ENCODE assay signal across 18 mouse cellular contexts in genomic region chr2:148878641-148879130, GRCm38 (mm10). TPM values are rescaled to one million over a fixed set of nuclear protein-coding genes. Genes with fewer than 3 reads are reported as not detected.
DNase-seq lines count a peak whose midpoint lies in the region; ATAC-seq and TF ChIP-seq lines count a peak whose summit lies in the region.
"Had no signal": no experiment of that assay in that cellular context is flagged by ENCODE, and none has a peak within 500 bp of the region (broad histone marks: within the 10 kb centered on the region; RNA-seq: fewer than 3 reads in every experiment).

No protein-coding gene starts in this region.

- no peaks in the 10 kb centered on the region for H3K9me3 ChIP-seq in heart, embryonic 11.5 days (replicated peaks; ENCODE audit: control insufficient read depth, low read length)
- H3K9me3 ChIP-seq: embryonic facial prominence, embryonic 13.5 days; forebrain, embryonic 12.5 days; intestine, embryonic 15.5 days; limb, embryonic 13.5 days; megakaryocyte, embryonic 14.5 days had no signal

- no peak overlapping the region for H3K9ac ChIP-seq in heart, embryonic 11.5 days (ENCODE audit: low read depth, low read length)
- H3K9ac ChIP-seq: embryonic facial prominence, embryonic 13.5 days; forebrain, embryonic 12.5 days; intestine, embryonic 15.5 days; limb, embryonic 13.5 days had no signal

- 0% methylated on average over 2 of the region's 2 CpGs for WGBS in heart, embryonic 11.5 days (ENCODE audit: insufficient replicate concordance)

- no peaks in the 10 kb centered on the region for H3K36me3 ChIP-seq in testis, adult 2 months (ENCODE audit: control insufficient read depth, insufficient read depth, low read length)
- no peaks in the 10 kb centered on the region for H3K36me3 ChIP-seq in heart, embryonic 11.5 days (ENCODE audit: control insufficient read depth, insufficient read depth, low read length)
- H3K36me3 ChIP-seq: embryonic facial prominence, embryonic 13.5 days; forebrain, embryonic 12.5 days; intestine, embryonic 15.5 days; limb, embryonic 13.5 days had no signal

- no peak overlapping the region for H3K4me3 ChIP-seq in testis, adult 2 months (ENCODE audit: control insufficient read depth, low read depth, low read length)
- no peak overlapping the region for H3K4me3 ChIP-seq in heart, embryonic 11.5 days (ENCODE audit: low read depth, low read length)
- H3K4me3 ChIP-seq: embryonic facial prominence, embryonic 13.5 days; forebrain, embryonic 12.5 days; intestine, embryonic 15.5 days; limb, embryonic 13.5 days; megakaryocyte, embryonic 14.5 days had no signal

- peak overlapping the region; percentile 61 for H3K27ac ChIP-seq in testis, adult 2 months (ENCODE audit: control insufficient read depth, insufficient read depth, low read depth, low read length)
- H3K27ac ChIP-seq in heart, embryonic 11.5 days (ENCODE audit: low read depth, low read length), result peak overlapping the region; percentile 55
- H3K27ac ChIP-seq: embryonic facial prominence, embryonic 13.5 days; forebrain, embryonic 12.5 days; intestine, embryonic 15.5 days; limb, embryonic 13.5 days had no signal

- no peaks in the 10 kb centered on the region for H3K27me3 ChIP-seq in testis, adult 2 months (ENCODE audit: control insufficient read depth, insufficient read depth, low read length)
- no peaks in the 10 kb centered on the region for H3K27me3 ChIP-seq in heart, embryonic 11.5 days (ENCODE audit: control insufficient read depth, insufficient read depth, low read length)
- H3K27me3 ChIP-seq: embryonic facial prominence, embryonic 13.5 days; forebrain, embryonic 12.5 days; intestine, embryonic 15.5 days; limb, embryonic 13.5 days; megakaryocyte, embryonic 14.5 days had no signal

- no peak for TF ChIP-seq CTCF in testis, adult 2 months (IDR thresholded peaks at IDR 0.05; ENCODE audit: control insufficient read depth, insufficient read depth, insufficient replicate concordance, low read depth, low read length)

- no peak overlapping the region for H3K4me2 ChIP-seq in heart, embryonic 11.5 days
- H3K4me2 ChIP-seq: embryonic facial prominence, embryonic 13.5 days; forebrain, embryonic 12.5 days; intestine, embryonic 15.5 days; limb, embryonic 13.5 days had no signal

- TF ChIP-seq POLR2A in testis, adult 2 months (IDR thresholded peaks at IDR 0.05; ENCODE audit: control insufficient read depth, low read depth, low read length), result no peak

- ATAC-seq in heart, embryonic 11.5 days (replicated peaks; ENCODE audit: insufficient number of reproducible peaks, low FRiP score, low TSS enrichment), result no peak
- ATAC-seq: intestine, embryonic 15.5 days had no signal

- peaks cover 7% of the 10 kb centered on the region for H3K4me1 ChIP-seq in testis, adult 2 months (ENCODE audit: control insufficient read depth, insufficient read depth, low read length)
- peaks cover 41% of the 10 kb centered on the region for H3K4me1 ChIP-seq in heart, embryonic 11.5 days (ENCODE audit: control insufficient read depth, insufficient read depth, low read length)

- DNase-seq in heart, adult 9 months (ENCODE audit: low spot score in 2 of 2), result peak; percentile 37 to 45
- DNase-seq in heart, adult 8-10 months (ENCODE audit: low spot score), result no peak
- no peak for DNase-seq in testis, postnatal 10 days (ENCODE audit: low spot score)
- no peak for DNase-seq in B cell, adult 2 months
- no peak for DNase-seq in urinary bladder, postnatal 25 days (ENCODE audit: low spot score)
- DNase-seq: cerebellum, postnatal 14 days; thymus, adult 2 months had no signal

RNA-seq across cellular contexts. Expression of gene Cst3, which starts 3.2 kb away (rescaled TPM):
- total RNA-seq in heart, adult 8-10 months (2022), result 1,000 to 10,000 TPM in 1 of 4 experiments, 100 to 1,000 TPM in 3; 949 to 1,042 (median 983) TPM
- polyA plus RNA-seq in testis, adult 2 months (2012; rRNA removed), result 442 and 443 TPM in 2 replicates
- polyA plus RNA-seq in heart, embryonic 11.5 days (2014; fragmentation: Nextera tagmentation; extraction: Ambion mirVana), result 812 and 876 TPM in 2 replicates

RNA-seq across cellular contexts. Expression of gene 9230104L09Rik, which starts 13.8 kb away (rescaled TPM):
- total RNA-seq in heart, adult 8-10 months (2022), result 1 to 10 TPM in 2 of 4 experiments, under 1 TPM in 2; 0.63 to 1.4 (median 0.89) TPM
- 21.7 and 25.8 TPM in 2 replicates for polyA plus RNA-seq in testis, adult 2 months (2012; rRNA removed)
- polyA plus RNA-seq in heart, embryonic 11.5 days (2014; fragmentation: Nextera tagmentation; extraction: Ambion mirVana), result not detected in 2 replicates
- total RNA-seq: hematopoietic stem cell, adult 5-6 weeks; monocyte, adult 5-6 weeks; neutrophil, adult 5-6 weeks had no signal
- polyA plus RNA-seq: embryonic facial prominence, embryonic 13.5 days; forebrain, embryonic 12.5 days; intestine, embryonic 15.5 days; limb, embryonic 13.5 days had no signal

RNA-seq across cellular contexts. Expression of gene Cst9, which starts 43.7 kb away (rescaled TPM):
- total RNA-seq in heart, adult 8-10 months (2022), result 1 to 10 TPM in 1 of 4 experiments, under 1 TPM in 3; 0.54 to 1.1 (median 0.83) TPM
- 176 and 342 TPM in 2 replicates for polyA plus RNA-seq in testis, adult 2 months (2012; rRNA removed)
- polyA plus RNA-seq in heart, embryonic 11.5 days (2014; fragmentation: Nextera tagmentation; extraction: Ambion mirVana), result 1.9 and 2.3 TPM in 2 replicates
- total RNA-seq: adrenal gland, postnatal 10 days; hematopoietic stem cell, adult 5-6 weeks; monocyte, adult 5-6 weeks; neutrophil, adult 5-6 weeks had no signal
- polyA plus RNA-seq: embryonic facial prominence, embryonic 13.5 days; forebrain, embryonic 12.5 days; intestine, embryonic 15.5 days; limb, embryonic 13.5 days had no signal

RNA-seq across cellular contexts. Expression of gene Cst13, which starts 58.8 kb away (rescaled TPM):
- not detected for total RNA-seq in heart, adult 8-10 months (2022)
- polyA plus RNA-seq in testis, adult 2 months (2012; rRNA removed), result 83.9 and 104 TPM in 2 replicates
- not detected in 2 replicates for polyA plus RNA-seq in heart, embryonic 11.5 days (2014; fragmentation: Nextera tagmentation; extraction: Ambion mirVana)
- total RNA-seq: adrenal gland, postnatal 10 days; hematopoietic stem cell, adult 5-6 weeks; monocyte, adult 5-6 weeks; neutrophil, adult 5-6 weeks had no signal
- polyA plus RNA-seq: embryonic facial prominence, embryonic 13.5 days; forebrain, embryonic 12.5 days; intestine, embryonic 15.5 days; limb, embryonic 13.5 days; thymus, adult 2 months had no signal

Comparison
In these comparisons a context has a peak if more than half of its experiments do, and no peak if none do; other contexts are left out.
1. DNase-seq: peak in heart, adult 9 months (2 of 2); none in heart, adult 8-10 months (single experiment), testis, postnatal 10 days (single experiment), B cell, adult 2 months (0 of 2) and urinary bladder, postnatal 25 days (single experiment).
2. RNA of gene 9230104L09Rik, which starts 13.8 kb away (polyA plus RNA-seq): 21.7 to 25.8 TPM in testis, adult 2 months; not detected in heart, embryonic 11.5 days; every median in the first group is over 10 times any median in the second.
3. RNA of gene Cst9, which starts 43.7 kb away (polyA plus RNA-seq): 176 to 342 TPM in testis, adult 2 months; 1.9 to 2.3 TPM in heart, embryonic 11.5 days; every median in the first group is over 10 times any median in the second.